Mouse (Mus musculus): ENCODE data around the gene Snph.
"Not testable (repeated sequence)": the region's sequence is repeated elsewhere in the genome, so short reads cannot be mapped to it uniquely, and the experiment has no call there.

Snph gene

DNA sequence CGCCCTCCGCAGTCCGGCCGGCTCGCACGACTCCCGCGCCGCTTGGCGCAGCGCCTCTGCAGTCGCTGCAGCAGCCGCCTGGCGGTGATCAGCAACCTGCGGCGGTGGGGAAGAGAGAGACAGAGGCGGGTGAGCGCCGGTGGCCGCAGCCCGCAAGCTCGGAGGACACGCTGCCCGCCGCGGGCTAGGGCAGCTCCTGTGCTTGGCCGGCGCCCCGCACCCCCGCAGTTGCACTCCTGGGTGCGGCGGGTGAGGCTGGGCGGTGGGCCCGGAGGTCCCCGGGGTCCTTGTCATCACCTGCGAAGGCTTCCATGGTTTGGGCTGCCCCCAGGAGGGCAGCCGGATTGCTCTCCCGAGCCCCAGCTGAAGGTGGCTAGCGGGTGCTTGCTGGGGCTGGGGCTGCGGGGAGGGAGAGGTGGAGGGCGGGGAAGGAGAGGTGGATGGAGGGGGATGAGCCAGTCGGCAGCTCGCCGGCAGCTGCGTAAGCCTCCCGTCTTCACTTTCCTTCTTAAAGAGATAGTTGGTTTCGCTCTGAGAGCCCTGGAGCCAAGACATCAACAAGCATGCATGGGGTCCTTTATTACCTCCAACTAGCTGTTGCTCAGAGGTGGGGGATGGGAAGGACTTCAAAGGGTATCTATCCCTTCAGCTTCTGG, at the start of gene Snph:
Gene Snph, minus strand, starts transcription at position 435 of the 656 bp plus-strand sequence.
- peak; percentile 83 to 87 for DNase-seq

GRCm38 (mm10) chr2:151676234-151676633, 43.8 kb upstream of the Snph start:
- DNase-seq, result peak; percentile 37 to 45

DNA sequence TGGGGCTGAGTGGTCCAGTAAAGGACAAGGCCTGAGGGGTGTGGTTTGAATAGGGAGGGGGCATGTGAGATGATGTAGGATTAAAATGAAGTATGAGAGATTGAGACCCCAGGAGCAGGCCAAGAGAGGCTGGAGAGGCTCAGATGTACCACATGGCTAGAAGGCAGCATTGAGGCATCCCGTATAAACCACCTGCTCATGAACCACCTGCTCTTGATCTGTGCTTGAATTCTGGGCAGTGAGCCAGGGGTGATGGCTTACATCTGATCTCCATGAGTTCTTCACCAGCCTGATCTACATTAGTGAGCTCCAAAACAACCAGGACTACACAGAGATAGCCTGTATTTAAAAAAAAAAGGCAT, 38.6 kb upstream of the Snph start:
- DNase-seq, result peak; percentile 66

GRCm38 (mm10) chr2:151670026-151670967, 37.9 kb upstream of the Snph start:
- DNase-seq, result peak; percentile 20 to 25

- no peak for DNase-seq
These were observed 36.0 kb upstream of the Snph start, which contains the start of gene Rad21l for GRCm38 (mm10) chr2:151668433-151668832. TSS of gene Rad21l (minus strand) at chr2:151668533.

GRCm38 (mm10) chr2:151652053-151652452, 19.7 kb upstream of the Snph start:
- DNase-seq, result no peak

GRCm38 (mm10) chr2:151636015-151636402, 3.6 kb upstream of the Snph start:
- DNase-seq, result no peak

- DNase-seq, result peak; percentile 49 to 52
These were observed 3.1 kb upstream of the Snph start for GRCm38 (mm10) chr2:151635362-151636014.

GRCm38 (mm10) chr2:151634903-151635302, 2.5 kb upstream of the Snph start:
- DNase-seq, result no peak

DNA sequence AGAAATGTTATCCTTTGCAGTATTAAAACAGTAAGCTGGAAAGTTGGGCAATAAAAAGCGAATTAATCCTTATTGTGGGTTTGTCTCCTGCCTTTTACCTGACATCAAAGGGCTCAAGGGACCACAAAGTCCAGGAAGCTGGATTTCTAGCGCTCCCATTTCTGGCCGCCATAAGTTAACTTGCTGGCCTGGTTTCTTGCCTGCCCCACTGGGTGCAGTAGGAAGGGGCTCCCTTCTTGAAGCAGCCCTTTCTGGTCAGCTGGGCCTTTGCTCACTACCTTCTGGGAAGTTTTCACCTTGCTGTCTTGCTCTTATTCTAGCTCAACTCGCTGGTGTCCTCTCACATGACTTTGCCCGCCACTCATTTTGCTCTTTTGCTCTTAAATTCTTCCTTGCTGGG, 589 bp upstream of the Snph start:
- DNase-seq, result no peak

DNA sequence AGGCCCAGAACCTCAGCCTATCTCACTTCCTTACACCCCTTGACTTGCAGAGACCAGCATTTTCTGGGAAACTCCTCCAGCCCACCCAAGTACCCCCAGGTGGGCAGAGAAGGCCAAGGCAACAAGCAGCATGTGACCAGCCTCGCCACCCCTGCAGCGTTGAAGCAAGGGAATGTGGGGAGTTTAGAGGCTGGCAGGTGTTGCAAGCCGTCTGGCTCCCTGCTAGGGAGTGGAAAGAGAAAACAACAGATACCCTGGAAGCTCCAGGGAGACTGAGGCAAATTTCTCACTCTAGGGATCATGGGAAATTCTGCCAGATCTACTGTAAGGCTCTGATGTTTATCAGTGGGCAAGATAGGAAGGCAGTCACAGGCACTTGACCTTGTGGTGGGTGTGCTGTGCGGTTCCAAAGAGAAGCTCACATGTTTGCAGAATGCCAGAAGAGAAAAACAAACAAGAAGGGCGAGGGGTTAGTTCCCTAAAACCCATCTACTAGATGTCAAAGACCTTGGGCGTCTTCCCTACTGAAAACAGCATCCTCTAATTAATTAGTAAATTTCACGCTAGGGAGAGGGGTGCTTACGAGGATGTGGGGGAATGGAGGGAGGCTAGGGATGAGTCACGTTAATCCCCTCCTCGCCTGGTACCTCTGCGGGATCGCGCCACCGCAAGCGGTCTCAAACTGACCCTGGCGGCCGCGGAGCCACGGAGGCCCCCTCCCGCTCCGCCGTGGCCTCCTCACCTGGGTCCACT, 811 bp downstream of the Snph start:
- peak in 1 of 2 experiments; percentile 25 for DNase-seq

DNA sequence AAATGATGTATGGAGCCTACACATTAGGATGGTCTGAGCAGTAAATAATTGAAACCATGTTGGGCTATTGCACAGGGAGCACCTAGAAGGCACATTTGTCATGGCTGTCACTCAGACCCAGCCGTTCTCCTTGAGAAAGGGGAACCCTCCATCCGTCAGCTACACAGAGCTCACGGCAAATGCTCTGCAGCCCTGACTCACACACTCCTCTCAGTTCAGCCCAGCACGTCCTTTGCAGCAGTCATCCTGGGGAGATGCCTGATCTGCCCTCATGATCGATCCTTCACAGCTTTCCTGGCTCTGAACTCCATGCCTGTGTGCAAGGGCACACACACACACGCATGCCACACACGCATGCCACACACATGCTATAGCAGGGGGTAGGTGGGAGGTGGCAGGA, 3.1 kb downstream of the Snph start:
- no peak for DNase-seq

DNA sequence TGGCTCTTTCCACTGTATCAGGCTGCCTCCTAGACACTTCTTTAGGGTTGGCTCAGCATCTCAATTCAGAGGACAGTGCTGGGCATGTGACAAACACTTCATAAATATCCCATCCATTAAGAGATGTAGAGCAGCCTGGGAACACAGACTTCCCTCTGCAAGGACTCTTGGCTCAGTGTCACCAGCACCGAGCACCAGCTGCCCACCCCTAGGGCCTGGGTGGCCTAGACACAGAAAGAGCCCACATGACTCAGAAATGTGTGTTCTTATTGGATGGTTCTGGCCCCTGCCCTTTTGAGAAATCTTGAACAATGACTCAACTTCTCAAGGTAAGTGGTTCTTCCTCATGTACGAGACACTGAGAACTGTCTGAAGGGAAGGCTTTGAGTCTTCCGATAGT, 4.4 kb downstream of the Snph start:
- peak in 1 of 2 experiments; percentile 22 for DNase-seq

GRCm38 (mm10) chr2:151626296-151626695, 6.1 kb downstream of the Snph start:
- no peak for DNase-seq

GRCm38 (mm10) chr2:151623776-151624175, 8.6 kb downstream of the Snph start:
- DNase-seq, result no peak

- no peak for DNase-seq
These were observed 15.7 kb downstream of the Snph start for GRCm38 (mm10) chr2:151616551-151617329.

DNA sequence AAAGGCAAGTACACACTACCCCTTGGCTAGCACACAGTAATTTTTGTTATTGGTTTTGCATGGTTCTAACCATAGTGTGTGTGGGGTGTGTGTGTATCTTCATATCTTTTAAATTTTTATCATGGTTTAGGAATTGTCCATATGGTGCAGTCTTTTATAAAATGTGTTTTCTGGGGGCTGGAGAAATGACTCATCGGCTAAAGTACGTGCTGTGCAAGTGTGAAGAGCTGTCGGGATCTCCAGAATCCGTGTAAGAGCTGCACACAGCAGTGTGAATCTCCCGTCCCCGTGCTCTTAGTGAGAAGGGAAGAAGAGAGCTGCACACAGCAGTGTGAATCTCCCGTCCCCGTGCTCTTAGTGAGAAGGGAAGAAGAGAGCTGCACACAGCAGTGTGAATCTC, 16.6 kb downstream of the Snph start:
- not testable (repeated sequence) for DNase-seq

- peak; percentile 55 to 61 for DNase-seq
These were observed 22.4 kb downstream of the Snph start for GRCm38 (mm10) chr2:151609974-151610373.

DNA sequence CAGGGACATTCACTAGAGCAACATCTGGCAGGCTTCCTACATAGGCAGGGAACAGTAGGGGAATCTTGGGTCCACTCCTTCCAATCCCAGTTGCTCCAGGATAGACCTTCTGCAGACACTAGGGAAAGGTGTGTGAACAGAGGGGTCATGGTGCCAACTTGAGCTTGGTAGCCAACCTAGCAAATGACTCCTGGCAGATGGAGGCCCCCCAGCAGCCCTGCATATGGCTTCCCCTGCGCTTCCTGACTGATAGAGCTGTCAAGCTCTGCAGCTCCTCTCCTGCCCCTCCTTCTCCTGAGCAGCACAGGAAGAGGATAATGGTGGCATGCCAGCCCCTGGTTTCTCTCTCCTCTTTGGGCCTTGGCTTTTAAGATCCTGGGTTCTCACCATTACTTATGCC, 24.0 kb downstream of the Snph start:
- DNase-seq, result peak; percentile 88 to 90

DNA sequence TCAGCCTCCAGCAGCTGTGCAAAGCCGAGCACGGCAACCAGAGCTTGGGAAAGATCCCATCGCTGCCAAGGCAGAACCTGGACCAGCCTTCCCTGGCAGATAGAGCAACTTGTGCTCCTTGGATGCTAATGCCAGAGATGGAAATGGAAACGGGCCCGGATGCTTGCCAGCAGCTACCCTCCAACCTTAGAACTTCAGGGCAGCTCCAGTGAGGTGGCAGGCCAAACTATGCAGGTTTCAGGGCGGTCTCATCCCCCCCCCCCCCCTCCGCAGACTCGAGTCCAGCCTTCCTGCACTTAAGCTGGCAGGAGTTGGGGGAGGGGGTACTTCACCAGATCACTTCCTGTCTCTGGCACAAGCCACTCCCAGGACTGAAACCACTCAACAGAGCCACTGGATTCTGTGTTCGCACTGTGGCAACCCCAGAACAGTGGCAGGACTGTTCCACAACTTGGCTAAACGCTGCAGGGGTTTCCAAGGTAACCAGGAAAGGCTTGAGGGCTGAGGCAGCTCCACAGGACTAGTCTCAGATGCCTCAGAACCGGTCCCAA, 26.9 kb downstream of the Snph start:
- peak; percentile 76 to 81 for DNase-seq

- DNase-seq, result peak; percentile 54 to 64
These were observed 28.8 kb downstream of the Snph start for GRCm38 (mm10) chr2:151603630-151604029.

Data from cerebellum, postnatal 10 days (tissue).